Mouse (Mus musculus) kidney, adult 2 months (tissue): ENCODE measurements around the gene Rapgef1.

Experiments
- CTCF ChIP-seq: fragments of 200-500 bp; conservative IDR thresholded peaks from 2 replicates; pipeline ENCODE4 v1.5.1; 2011; ENCODE audit warnings: low read depth, mild to moderate bottlenecking, control low read depth, low read length, moderate library complexity, mixed read lengths; ENCODE audit not compliant: insufficient read depth, insufficient read length
- POLR2A ChIP-seq: fragments of 200-500 bp; IDR thresholded peaks from one replicate; pipeline ENCODE4 v1.6.1; 2011; ENCODE audit warnings: low read depth, low read length, control low read depth

GRCm38 (mm10) chr2:29764831-29765230, 145.3 kb downstream of the Rapgef1 start:
- TF ChIP-seq POLR2A (no peak), CTCF (peak; percentile 97)
